Comparison of ENCODE assay signal across 23 mouse cellular contexts in the genomic region with DNA sequence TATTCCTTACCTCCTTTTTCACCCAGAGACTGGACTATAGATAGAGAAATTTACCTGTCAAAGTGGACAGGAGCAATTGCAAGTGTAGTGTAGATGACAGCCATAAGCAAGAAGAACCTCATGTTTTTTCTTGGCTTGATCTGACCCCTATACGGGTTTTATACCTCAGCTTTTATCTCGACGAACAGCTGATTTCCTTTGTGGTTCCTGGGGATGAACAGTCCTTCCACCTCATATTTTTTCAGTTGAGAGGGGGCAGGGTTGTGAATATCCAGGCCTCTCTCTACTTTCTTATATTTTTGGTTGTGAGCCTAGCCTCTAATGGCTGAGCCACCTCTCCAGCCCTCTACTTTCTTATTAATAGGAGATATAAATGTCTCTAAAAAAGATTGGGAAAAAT. TPM values are rescaled to one million over a fixed set of nuclear protein-coding genes. Genes with fewer than 3 reads are reported as not detected.
DNase-seq lines count a peak whose midpoint lies in the region; ATAC-seq and TF ChIP-seq lines count a peak whose summit lies in the region.
"Had no signal": no experiment of that assay in that cellular context is flagged by ENCODE, and none has a peak within 500 bp of the region (broad histone marks: within the 10 kb centered on the region; RNA-seq: fewer than 3 reads in every experiment).

Cpa3 (minus strand) TSS at position 132 of the 400 bp plus-strand sequence.

- H3K27me3 ChIP-seq in limb, embryonic 13.5 days = no peaks in the 10 kb centered on the region
- H3K27me3 ChIP-seq in limb, embryonic 10.5 days (ENCODE audit: low read depth, poor library complexity, severe bottlenecking) = no peaks in the 10 kb centered on the region
- H3K27me3 ChIP-seq in embryonic facial prominence, embryonic 14.5 days (replicated peaks; ENCODE audit: control insufficient read depth, insufficient read depth, low read length) = no peaks in the 10 kb centered on the region
- no peaks in the 10 kb centered on the region for H3K27me3 ChIP-seq in limb, embryonic 14.5 days (ENCODE audit: control insufficient read depth, insufficient read depth, low read length)
- H3K27me3 ChIP-seq in stomach, embryonic 16.5 days (ENCODE audit: control insufficient read depth, insufficient read depth, low read length) = no peaks in the 10 kb centered on the region
- H3K27me3 ChIP-seq in midbrain, embryonic 13.5 days = no peaks in the 10 kb centered on the region
- H3K27me3 ChIP-seq: hindbrain, embryonic 13.5 days; megakaryocyte, embryonic 14.5 days had no signal

- H3K9me3 ChIP-seq in limb, embryonic 13.5 days = no peaks in the 10 kb centered on the region
- H3K9me3 ChIP-seq in limb, embryonic 10.5 days (replicated peaks) = no peaks in the 10 kb centered on the region
- no peaks in the 10 kb centered on the region for H3K9me3 ChIP-seq in embryonic facial prominence, embryonic 14.5 days (ENCODE audit: control insufficient read depth, low read length)
- H3K9me3 ChIP-seq in limb, embryonic 14.5 days (ENCODE audit: control insufficient read depth, low read length) = no peaks in the 10 kb centered on the region
- H3K9me3 ChIP-seq in stomach, embryonic 16.5 days (replicated peaks; ENCODE audit: control insufficient read depth, low read length) = no peaks in the 10 kb centered on the region
- no peaks in the 10 kb centered on the region for H3K9me3 ChIP-seq in midbrain, embryonic 13.5 days
- H3K9me3 ChIP-seq: hindbrain, embryonic 13.5 days; megakaryocyte, embryonic 14.5 days had no signal

- no peak for ATAC-seq in limb, embryonic 13.5 days (ENCODE audit: low FRiP score, low read depth)
- ATAC-seq in embryonic facial prominence, embryonic 14.5 days (ENCODE audit: low read depth) = no peak
- no peak for ATAC-seq in limb, embryonic 14.5 days (ENCODE audit: low FRiP score, low read depth)
- ATAC-seq in stomach, embryonic 16.5 days (ENCODE audit: insufficient read depth, low FRiP score) = no peak
- no peak for ATAC-seq in midbrain, embryonic 13.5 days
- ATAC-seq in inflammation-experienced regulatory T-cells, adult 6 months = no peak
- ATAC-seq: forebrain, embryonic 16.5 days; midbrain, embryonic 16.5 days had no signal

- H3K4me2 ChIP-seq in limb, embryonic 13.5 days (replicated peaks) = no peak within 1 kb of the TSS
- no peak within 1 kb of the TSS for H3K4me2 ChIP-seq in embryonic facial prominence, embryonic 14.5 days (ENCODE audit: low read depth, low read length)
- no peak within 1 kb of the TSS for H3K4me2 ChIP-seq in limb, embryonic 14.5 days (replicated peaks; ENCODE audit: low read depth, low read length, severe bottlenecking)
- H3K4me2 ChIP-seq in stomach, embryonic 16.5 days (ENCODE audit: low read depth, low read length) = no peak within 1 kb of the TSS
- H3K4me2 ChIP-seq in midbrain, embryonic 13.5 days (replicated peaks) = no peak within 1 kb of the TSS
- H3K4me2 ChIP-seq: hindbrain, embryonic 13.5 days had no signal

- H3K4me1 ChIP-seq in limb, embryonic 13.5 days = no peaks in the 10 kb centered on the region
- no peaks in the 10 kb centered on the region for H3K4me1 ChIP-seq in limb, embryonic 10.5 days
- no peaks in the 10 kb centered on the region for H3K4me1 ChIP-seq in embryonic facial prominence, embryonic 14.5 days (ENCODE audit: control insufficient read depth, insufficient read depth, low read length)
- no peaks in the 10 kb centered on the region for H3K4me1 ChIP-seq in limb, embryonic 14.5 days (ENCODE audit: control insufficient read depth, insufficient read depth, low read length)
- no peaks in the 10 kb centered on the region for H3K4me1 ChIP-seq in stomach, embryonic 16.5 days (ENCODE audit: control insufficient read depth, insufficient read depth, low read length)
- no peaks in the 10 kb centered on the region for H3K4me1 ChIP-seq in midbrain, embryonic 13.5 days (replicated peaks)
- H3K4me1 ChIP-seq: hindbrain, embryonic 13.5 days had no signal

- no peak within 1 kb of the TSS for H3K27ac ChIP-seq in limb, embryonic 13.5 days
- H3K27ac ChIP-seq in limb, embryonic 10.5 days = no peak within 1 kb of the TSS
- H3K27ac ChIP-seq in embryonic facial prominence, embryonic 14.5 days (replicated peaks; ENCODE audit: low read depth, low read length) = no peak within 1 kb of the TSS
- H3K27ac ChIP-seq in limb, embryonic 14.5 days (replicated peaks; ENCODE audit: low read depth, low read length) = no peak within 1 kb of the TSS
- H3K27ac ChIP-seq in stomach, embryonic 16.5 days (ENCODE audit: low read length) = no peak within 1 kb of the TSS
- H3K27ac ChIP-seq in midbrain, embryonic 13.5 days = no peak within 1 kb of the TSS
- H3K27ac ChIP-seq: hindbrain, embryonic 13.5 days; left cerebral cortex, adult 2 months; liver, embryonic 14.5 days had no signal

- 81% methylated on average over 3 of the region's 3 CpGs for WGBS in limb, embryonic 13.5 days
- 88% methylated on average over 3 of the region's 3 CpGs for WGBS in limb, embryonic 10.5 days
- 84% methylated on average over 3 of the region's 3 CpGs for whole genome bisulfite sequencing in embryonic facial prominence, embryonic 14.5 days
- WGBS in limb, embryonic 14.5 days = 83% methylated on average over 3 of the region's 3 CpGs
- 72% methylated on average over 3 of the region's 3 CpGs for WGBS in stomach, embryonic 16.5 days
- 92% methylated on average over 3 of the region's 3 CpGs for WGBS in midbrain, embryonic 13.5 days

- DNase-seq in limb, embryonic 10.5 days (ENCODE audit: low spot score) = no peak
- no peak for DNase-seq in embryonic facial prominence, embryonic 14.5 days (ENCODE audit: low spot score)
- DNase-seq in limb, embryonic 14.5 days (ENCODE audit: low spot score) = no peak
- DNase-seq in kidney, postnatal 4 days = no peak
- DNase-seq: adrenal gland, postnatal 25 days; cerebellum, adult 11-12 months; cerebellum, postnatal 36 days; heart, adult 18-20 months; heart, postnatal 10 days; kidney, adult 9 months; kidney, postnatal 25 days; layer of hippocampus, adult 9-11 months; thymus, postnatal 25 days had no signal

- H3K36me3 ChIP-seq in limb, embryonic 13.5 days = no peaks in the 10 kb centered on the region
- no peaks in the 10 kb centered on the region for H3K36me3 ChIP-seq in limb, embryonic 10.5 days
- no peaks in the 10 kb centered on the region for H3K36me3 ChIP-seq in embryonic facial prominence, embryonic 14.5 days (ENCODE audit: control insufficient read depth, insufficient read depth, low read length)
- H3K36me3 ChIP-seq in limb, embryonic 14.5 days (ENCODE audit: control insufficient read depth, insufficient read depth, low read length) = no peaks in the 10 kb centered on the region
- no peaks in the 10 kb centered on the region for H3K36me3 ChIP-seq in stomach, embryonic 16.5 days (ENCODE audit: control insufficient read depth, insufficient read depth, low read length)
- no peaks in the 10 kb centered on the region for H3K36me3 ChIP-seq in midbrain, embryonic 13.5 days
- H3K36me3 ChIP-seq: hindbrain, embryonic 13.5 days had no signal

- no peak within 1 kb of the TSS for H3K4me3 ChIP-seq in limb, embryonic 13.5 days
- no peak within 1 kb of the TSS for H3K4me3 ChIP-seq in limb, embryonic 10.5 days
- no peak within 1 kb of the TSS for H3K4me3 ChIP-seq in embryonic facial prominence, embryonic 14.5 days (ENCODE audit: low read depth, low read length)
- no peak within 1 kb of the TSS for H3K4me3 ChIP-seq in limb, embryonic 14.5 days (replicated peaks; ENCODE audit: low read length)
- no peak within 1 kb of the TSS for H3K4me3 ChIP-seq in stomach, embryonic 16.5 days (replicated peaks; ENCODE audit: low read length)
- H3K4me3 ChIP-seq in midbrain, embryonic 13.5 days (replicated peaks) = no peak within 1 kb of the TSS
- H3K4me3 ChIP-seq: hindbrain, embryonic 13.5 days; left cerebral cortex, adult 2 months; megakaryocyte, embryonic 14.5 days had no signal

- no peak for TF ChIP-seq POLR2A in limb, embryonic 14.5 days (IDR thresholded peaks at IDR 0.05; ENCODE audit: borderline replicate concordance, extremely low read depth, insufficient read depth, insufficient read length)

- H3K9ac ChIP-seq in limb, embryonic 13.5 days = no peak within 1 kb of the TSS
- no peak within 1 kb of the TSS for H3K9ac ChIP-seq in embryonic facial prominence, embryonic 14.5 days (ENCODE audit: low read depth, low read length)
- H3K9ac ChIP-seq in limb, embryonic 14.5 days (ENCODE audit: low read depth, low read length, severe bottlenecking) = no peak within 1 kb of the TSS
- H3K9ac ChIP-seq in stomach, embryonic 16.5 days (ENCODE audit: low read length) = no peak within 1 kb of the TSS
- no peak within 1 kb of the TSS for H3K9ac ChIP-seq in midbrain, embryonic 13.5 days (replicated peaks)
- H3K9ac ChIP-seq: hindbrain, embryonic 13.5 days; liver, embryonic 14.5 days had no signal

RNA-seq across cellular contexts. Expression of gene Cpa3, which starts in this region (rescaled TPM):
- 28.0 and 31.8 TPM in 2 replicates for polyA plus RNA-seq in limb, embryonic 13.5 days (2015; fragmentation: Nextera tagmentation; extraction: Ambion mirVana)
- not detected in 2 replicates for polyA plus RNA-seq in limb, embryonic 10.5 days (2016; fragmentation: Nextera tagmentation; extraction: Ambion mirVana)
- 112 and 176 TPM in 2 replicates for polyA plus RNA-seq in embryonic facial prominence, embryonic 14.5 days (2014; fragmentation: Nextera tagmentation; extraction: Ambion mirVana)
- 69.3 and 82.2 TPM in 2 replicates for polyA plus RNA-seq in limb, embryonic 14.5 days (2012; rRNA removed)
- polyA plus RNA-seq in limb, embryonic 14.5 days (2014; fragmentation: Nextera tagmentation; extraction: Ambion mirVana) = 126 and 177 TPM in 2 replicates
- polyA plus RNA-seq in stomach, embryonic 16.5 days (2015; fragmentation: Nextera tagmentation; extraction: Ambion mirVana) = 17.9 and 36.5 TPM in 2 replicates
- 0.11 and 0.18 TPM in 2 replicates for polyA plus RNA-seq in midbrain, embryonic 13.5 days (2015; fragmentation: Nextera tagmentation; extraction: Ambion mirVana)
- polyA plus RNA-seq in inflammation-experienced regulatory T-cells, adult 6 months (2017; shearing (Covaris generic)) = under 1 TPM in 1 of 3 experiments, not detected in 2; 0.70 TPM

Comparison
In these comparisons a context has a peak if more than half of its experiments do, and no peak if none do; other contexts are left out.
1. RNA of gene Cpa3 (polyA plus RNA-seq): 69.3 to 177 TPM in limb, embryonic 14.5 days, 112 to 176 TPM in embryonic facial prominence, embryonic 14.5 days, 17.9 to 36.5 TPM in stomach, embryonic 16.5 days and 28.0 to 31.8 TPM in limb, embryonic 13.5 days; 0.11 to 0.18 TPM in midbrain, embryonic 13.5 days, 0.70 TPM in inflammation-experienced regulatory T-cells, adult 6 months and not detected in limb, embryonic 10.5 days; every median in the first group is over 10 times any median in the second.